Mouse (Mus musculus) heart, postnatal 25 days (tissue): ENCODE measurements at regions not wholly inside any gene's neighbourhood (a gene's known extent, or its start where the extent isn't known, plus 50 kb on each side); places are given as distances from the start of the nearest gene placed in this dataset.
A peak's percentile ranks its signal among the peaks of the same experiment; 100 is the strongest.

Source experiments
- microRNA-seq: library from miRNA; unstranded; fragments of <30 nt; microRNA quantifications from one replicate; pipeline ENCODE4 v1.2.0, GENCODE M21; 2022

Small RNA genes in the stretch of these regions (microRNA-seq; reads per million reads assigned to microRNA genes)
- gene Mir30b, result 375 reads per million, percentile 72 among the genes with 10 or more reads in this experiment
- 29,018 reads per million, percentile 97 among the genes with 10 or more reads in this experiment for gene Mir30d
